Mouse (Mus musculus): ENCODE measurements around the gene Gm13178. TPM values are rescaled to one million over a fixed set of nuclear protein-coding genes. Genes with fewer than 3 reads are reported as not detected.

Gm13178 gene
- total RNA-seq (2015; ENCODE audit: low replicate concordance) (not detected in 2 replicates), total RNA-seq (2017; ENCODE audit: low replicate concordance) (not detected in 2 replicates)

GRCm38 (mm10) chr4:144721304-144721703 lies at the start of gene Gm13178:
Gene Gm13178, minus strand, starts transcription at chr4:144721404.
- no peak for ATAC-seq (replicated peaks; ENCODE audit: low FRiP score, poor library complexity, severe bottlenecking)

GRCm38 (mm10) chr4:144765722-144766121 lies 44.5 kb upstream of the Gm13178 start:
- ATAC-seq (replicated peaks; ENCODE audit: low FRiP score, poor library complexity, severe bottlenecking), result no peak

GRCm38 (mm10) chr4:144749139-144749538 lies 27.9 kb upstream of the Gm13178 start:
- no peak for ATAC-seq (replicated peaks; ENCODE audit: low FRiP score, poor library complexity, severe bottlenecking)

- ATAC-seq (replicated peaks; ENCODE audit: low FRiP score, poor library complexity, severe bottlenecking), result no peak
Measured at GRCm38 (mm10) chr4:144719691-144720090, 1.5 kb downstream of the Gm13178 start.

GRCm38 (mm10) chr4:144718288-144718687 lies 2.9 kb downstream of the Gm13178 start:
- no peak for ATAC-seq (replicated peaks; ENCODE audit: low FRiP score, poor library complexity, severe bottlenecking)

GRCm38 (mm10) chr4:144686268-144686667 lies 34.9 kb downstream of the Gm13178 start, which contains the start of gene Gm436:
Gene Gm436, minus strand, starts transcription at chr4:144686368.
- ATAC-seq (replicated peaks; ENCODE audit: low FRiP score, poor library complexity, severe bottlenecking), result no peak

Other genes with a start within 250 kb of the Gm13178 start
- gene 9430007A20Rik, start 201.6 kb downstream of the Gm13178 start, total RNA-seq (2015; ENCODE audit: low replicate concordance), result not detected in 2 replicates
- not detected in 2 replicates for gene 9430007A20Rik, start 201.6 kb downstream of the Gm13178 start, total RNA-seq (2017; ENCODE audit: low replicate concordance)
- gene Gm13124, start 156.3 kb downstream of the Gm13178 start, total RNA-seq (2015; ENCODE audit: low replicate concordance), result not detected in 2 replicates
- not detected in 2 replicates for gene Gm13124, start 156.3 kb downstream of the Gm13178 start, total RNA-seq (2017; ENCODE audit: low replicate concordance)
- gene Aadacl4, start 107.7 kb downstream of the Gm13178 start, total RNA-seq (2015; ENCODE audit: low replicate concordance), result not detected in 2 replicates
- gene Aadacl4, start 107.7 kb downstream of the Gm13178 start, total RNA-seq (2017; ENCODE audit: low replicate concordance), result not detected in 2 replicates
- gene Gm436, start 35.0 kb downstream of the Gm13178 start, total RNA-seq (2015; ENCODE audit: low replicate concordance), result not detected in 2 replicates
- gene Gm436, start 35.0 kb downstream of the Gm13178 start, total RNA-seq (2017; ENCODE audit: low replicate concordance), result not detected in 2 replicates
- not detected in 2 replicates for gene Gm438, start 65.2 kb upstream of the Gm13178 start, total RNA-seq (2015; ENCODE audit: low replicate concordance)
- gene Gm438, start 65.2 kb upstream of the Gm13178 start, total RNA-seq (2017; ENCODE audit: low replicate concordance), result not detected in 2 replicates
- 11.7 and 23.8 TPM in 2 replicates for gene Dhrs3, start 171.4 kb upstream of the Gm13178 start, total RNA-seq (2015; ENCODE audit: low replicate concordance)
- gene Dhrs3, start 171.4 kb upstream of the Gm13178 start, total RNA-seq (2017; ENCODE audit: low replicate concordance), result 9.5 and 14.1 TPM in 2 replicates